Mouse (Mus musculus) midbrain, postnatal 0 days (tissue): ENCODE measurements at regions not wholly inside any gene's neighbourhood (a gene's known extent, or its start where the extent isn't known, plus 50 kb on each side); places are given as distances from the start of the nearest gene placed in this dataset.
"Not testable (repeated sequence)": the region's sequence is repeated elsewhere in the genome, so short reads cannot be mapped to it uniquely, and the experiment has no call there.

Experiments used
- ATAC-seq: fragments of 200-750 bp; cut with Nextera tagmentation; 2 replicates; pipeline ENCODE4 v1.8.0; 2017; ENCODE audit warnings: moderate number of reproducible peaks, mild to moderate bottlenecking, moderate TSS enrichment, moderate library complexity; ENCODE audit not compliant: low FRiP score
- DNase-seq: peaks from one replicate; pipeline ENCODE4 v3.0.0-alpha.2; 2015; ENCODE audit warnings: low spot score
- H3K27ac ChIP-seq: fragments of 300-500 bp; sonication (generic); 2 replicates; pipeline ENCODE4 v1.5.1; 2014; ENCODE audit warnings: low read depth, mild to moderate bottlenecking, low read length, mixed read lengths
- H3K27me3 ChIP-seq: fragments of 300-500 bp; sonication (generic); 2 replicates; pipeline ENCODE4 v1.6.1; 2014; ENCODE audit warnings: low read length, control low read depth, mixed read lengths; ENCODE audit not compliant: insufficient read depth
- H3K36me3 ChIP-seq: fragments of 300-500 bp; sonication (generic); 2 replicates; pipeline ENCODE4 v1.6.1; 2014; ENCODE audit warnings: low read length, control low read depth, mixed read lengths; ENCODE audit not compliant: insufficient read depth
- H3K4me1 ChIP-seq: fragments of 300-500 bp; sonication (generic); 2 replicates; pipeline ENCODE4 v1.6.1; 2014; ENCODE audit warnings: mild to moderate bottlenecking, control low read depth, antibody characterized with exemption, low read length, mixed read lengths; ENCODE audit not compliant: insufficient read depth
- H3K4me2 ChIP-seq: fragments of 300-500 bp; sonication (generic); 2 replicates; pipeline ENCODE4 v1.6.1; 2014; ENCODE audit warnings: low read depth, mild to moderate bottlenecking, low read length, mixed read lengths; ENCODE audit not compliant: poor library complexity, severe bottlenecking
- H3K4me3 ChIP-seq: fragments of 300-500 bp; sonication (generic); 2 replicates; pipeline ENCODE4 v1.5.1; 2014; ENCODE audit warnings: low read depth, mild to moderate bottlenecking, low read length, moderate library complexity
- H3K9ac ChIP-seq: fragments of 300-500 bp; sonication (generic); replicated peaks from 2 replicates; pipeline ENCODE4 v1.6.1; 2014; ENCODE audit warnings: mild to moderate bottlenecking, low read length, moderate library complexity, mixed read lengths; ENCODE audit not compliant: poor library complexity, severe bottlenecking
- H3K9me3 ChIP-seq: fragments of 300-500 bp; sonication (generic); 2 replicates; pipeline ENCODE4 v1.6.1; 2016; ENCODE audit warnings: low read length, control low read depth
- CTCF ChIP-seq: IDR thresholded peaks from 2 replicates; pipeline ENCODE4 v1.5.1; 2016; ENCODE audit warnings: antibody characterized with exemption, mild to moderate bottlenecking
- WGBS: fragments of 180-500 bp; shearing (Covaris S2); extraction: QIAGEN DNeasy Blood & Tissue Kit; methylation state at CpG from one replicate; pipeline ENCODE4 v1.1.7; 2014; 5-methylcytosine and 5-hydroxymethylcytosine counted together

- H3K9me3 ChIP-seq: no peaks in the 10 kb centered on the region
- H3K4me3 ChIP-seq: no peak overlapping the region
- H3K4me2 ChIP-seq: no peak overlapping the region
- H3K27ac ChIP-seq: no peak overlapping the region
- 80% methylated on average over 5 of the region's 5 CpGs for WGBS
- no peaks in the 10 kb centered on the region for H3K36me3 ChIP-seq
- H3K4me1 ChIP-seq: no peaks in the 10 kb centered on the region
- no peaks in the 10 kb centered on the region for H3K27me3 ChIP-seq
- TF ChIP-seq CTCF: no peak
- DNase-seq: no peak
- no peak for ATAC-seq
- H3K9ac ChIP-seq: no peak overlapping the region
Observed at GRCm38 (mm10) chr2:92664939-92665338, 65.4 kb downstream of the Chst1 start.

DNA sequence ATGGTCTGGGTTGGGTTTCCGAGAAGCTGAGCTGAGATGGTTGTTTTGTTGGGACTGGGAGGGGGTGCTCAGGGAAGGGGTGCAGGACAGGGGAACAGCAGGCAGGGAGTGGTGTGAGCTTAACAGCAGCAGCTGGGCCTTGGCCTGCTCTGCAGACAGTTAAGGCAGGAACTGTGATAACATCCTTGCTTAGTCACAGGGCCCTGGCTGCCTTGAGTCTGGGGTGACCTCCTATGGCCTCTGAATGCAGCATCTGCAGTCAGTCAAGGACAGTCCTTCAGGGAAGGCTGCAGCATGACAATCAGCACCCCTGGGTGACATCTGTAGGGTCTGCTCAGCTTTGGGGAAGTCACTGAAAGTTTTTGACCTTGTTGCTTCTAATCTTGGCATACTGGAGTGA lies 67.7 kb downstream of the Chst1 start:
- DNase-seq (no peak), ATAC-seq (no peak)
- H3K4me1 ChIP-seq: no peaks in the 10 kb centered on the region
- no peak overlapping the region for H3K4me2 ChIP-seq
- 83% methylated on average over 1 of the region's 1 CpGs for WGBS
- no peaks in the 10 kb centered on the region for H3K36me3 ChIP-seq
- H3K27me3 ChIP-seq: no peaks in the 10 kb centered on the region
- H3K9me3 ChIP-seq: no peaks in the 10 kb centered on the region
- TF ChIP-seq CTCF: no peak
- H3K9ac ChIP-seq: no peak overlapping the region
- H3K4me3 ChIP-seq: no peak overlapping the region
- H3K27ac ChIP-seq: no peak overlapping the region

GRCm38 (mm10) chr2:92667756-92668155 lies 68.2 kb downstream of the Chst1 start:
- TF ChIP-seq CTCF: no peak
- H3K4me1 ChIP-seq: no peaks in the 10 kb centered on the region
- no peak overlapping the region for H3K9ac ChIP-seq
- ATAC-seq (no peak), DNase-seq (no peak)
- H3K36me3 ChIP-seq: no peaks in the 10 kb centered on the region
- WGBS: 49% methylated on average over 6 of the region's 6 CpGs
- no peaks in the 10 kb centered on the region for H3K9me3 ChIP-seq
- no peak overlapping the region for H3K27ac ChIP-seq
- no peaks in the 10 kb centered on the region for H3K27me3 ChIP-seq
- no peak overlapping the region for H3K4me3 ChIP-seq
- H3K4me2 ChIP-seq: no peak overlapping the region

GRCm38 (mm10) chr2:92669431-92670081 lies 70.0 kb downstream of the Chst1 start:
- DNase-seq, ATAC-seq, H3K4me3 ChIP-seq, H3K4me2 ChIP-seq, H3K36me3 ChIP-seq, H3K9ac ChIP-seq, H3K4me1 ChIP-seq, H3K9me3 ChIP-seq, H3K27ac ChIP-seq, H3K27me3 ChIP-seq: not testable (repeated sequence)
- WGBS: 29% methylated on average over 9 of the region's 10 CpGs

DNA sequence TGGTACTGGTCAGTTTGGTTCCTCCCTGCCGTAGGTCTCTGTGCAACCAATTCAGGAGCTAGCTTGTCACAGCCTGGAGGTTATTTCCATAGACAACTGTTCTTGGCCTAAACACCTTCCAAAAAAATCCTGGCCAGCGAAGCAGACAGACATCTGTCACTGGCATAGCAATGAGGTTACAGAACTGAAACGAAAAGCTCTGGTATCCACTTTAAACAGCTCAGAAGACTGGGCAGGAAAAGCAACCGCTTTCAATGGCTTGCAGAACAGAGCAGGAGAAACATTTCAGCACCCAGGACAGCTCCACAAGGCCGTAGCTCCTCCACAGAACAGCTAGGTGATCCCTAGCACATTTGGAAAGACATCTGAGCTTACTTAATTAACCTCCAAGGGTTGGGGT lies 72.1 kb downstream of the Chst1 start:
- Histone ChIP-seq H3K4me1 (no peaks in the 10 kb centered on the region), H3K4me3 (no peak overlapping the region), H3K27ac (no peak overlapping the region), H3K9ac (no peak overlapping the region), H3K36me3 (no peaks in the 10 kb centered on the region), H3K27me3 (no peaks in the 10 kb centered on the region), H3K4me2 (no peak overlapping the region), H3K9me3 (no peaks in the 10 kb centered on the region)
- TF ChIP-seq CTCF: no peak
- DNase-seq: peak; percentile 60
- WGBS: 39% methylated on average over 5 of the region's 5 CpGs
- no peak for ATAC-seq

DNA sequence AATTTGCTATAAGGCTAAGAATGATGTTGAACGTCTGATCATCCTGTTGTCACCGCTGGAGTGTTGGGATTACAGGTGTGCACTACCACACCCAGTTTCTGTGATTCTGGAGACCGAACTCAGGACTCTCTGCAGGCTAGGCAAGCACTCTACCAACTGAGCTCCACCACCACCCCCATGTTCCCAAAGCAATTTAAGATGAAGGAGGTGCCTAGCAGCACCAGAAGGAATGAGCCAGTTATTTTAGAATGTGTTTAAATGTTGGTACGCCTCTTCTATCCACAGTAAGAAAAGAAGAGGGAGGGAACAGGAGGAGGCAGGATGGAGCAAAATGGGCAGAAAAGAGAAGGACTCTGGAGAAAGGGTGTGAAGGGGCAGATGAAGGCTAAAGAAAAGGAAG lies 72.6 kb downstream of the Chst1 start:
- Histone ChIP-seq H3K9ac (no peak overlapping the region), H3K4me2 (no peak overlapping the region), H3K27ac (no peak overlapping the region), H3K4me1 (no peaks in the 10 kb centered on the region), H3K27me3 (no peaks in the 10 kb centered on the region), H3K4me3 (no peak overlapping the region), H3K36me3 (no peaks in the 10 kb centered on the region), H3K9me3 (no peaks in the 10 kb centered on the region)
- WGBS: 76% methylated on average over 4 of the region's 4 CpGs
- TF ChIP-seq CTCF: no peak
- no peak for ATAC-seq
- DNase-seq: no peak
